Mouse (Mus musculus) CH12.LX (cell line): ENCODE results near the gene Macrod2. TPM values are rescaled to one million over a fixed set of nuclear protein-coding genes. Genes with fewer than 3 reads are reported as not detected.

Experiments
- DNase-seq: peaks from one replicate; pipeline ENCODE4 v3.0.0-alpha.2; 2013; ENCODE audit errors: extremely low read depth
- H3K27ac ChIP-seq: 2 replicates; pipeline ENCODE4 v1.5.1; 2012; ENCODE audit warnings: low read depth, mild to moderate bottlenecking, control low read depth, moderate library complexity; ENCODE audit not compliant: insufficient read depth
- H3K27me3 ChIP-seq: replicated peaks from 2 replicates; pipeline ENCODE3; 2012; ENCODE audit warnings: inconsistent platforms
- H3K36me3 ChIP-seq, 2 experiments: replicated peaks in 1 of 2; 2 replicates each; pipeline versions ENCODE3 to v1.6.1; 2012; ENCODE audit warnings: inconsistent platforms in 1 of 2, low read length in 1 of 2, mild to moderate bottlenecking in 1 of 2, mixed read lengths in 1 of 2, moderate library complexity in 1 of 2; ENCODE audit not compliant: control insufficient read depth in 1 of 2, insufficient read depth in 1 of 2
- H3K4me1 ChIP-seq, 2 experiments: 2 replicates each; pipeline ENCODE4 v1.6.1; 2012; ENCODE audit warnings: inconsistent platforms in 1 of 2, moderate library complexity in 1 of 2; ENCODE audit not compliant: insufficient read depth in 2 of 2, control insufficient read depth in 1 of 2
- H3K4me2 ChIP-seq: 2 replicates; pipeline ENCODE4 v1.6.1; 2012; ENCODE audit warnings: low read depth, mild to moderate bottlenecking, control low read depth; ENCODE audit not compliant: poor library complexity, insufficient read depth, severe bottlenecking
- H3K4me3 ChIP-seq, 3 experiments: fragments of 150-350 bp in 1 of 3; sonication (generic) in 1 of 3; replicated peaks in 1 of 3; 2 replicates each; pipeline versions ENCODE3 to v1.5.1; 2011 to 2012; ENCODE audit warnings: low read depth in 2 of 3, low read length in 2 of 3, mild to moderate bottlenecking in 2 of 3, moderate library complexity in 2 of 3, control low read depth in 1 of 3, improper control_type of control experiment in 1 of 3, inconsistent platforms in 1 of 3, mixed read lengths in 1 of 3; ENCODE audit not compliant: poor library complexity in 1 of 3
- H3K79me2 ChIP-seq: replicated peaks from 2 replicates; pipeline ENCODE4 v1.6.1; 2012; ENCODE audit warnings: mild to moderate bottlenecking, moderate library complexity; ENCODE audit not compliant: control insufficient read depth, poor library complexity, insufficient read depth, severe bottlenecking; ENCODE audit errors: extremely low read depth
- H3K9ac ChIP-seq: 2 replicates; pipeline ENCODE4 v1.6.1; 2012; ENCODE audit warnings: low read depth, mild to moderate bottlenecking, control low read depth, moderate library complexity; ENCODE audit not compliant: insufficient read depth
- H3K9me3 ChIP-seq: replicated peaks from 2 replicates; pipeline ENCODE3; 2012; ENCODE audit warnings: low read length, inconsistent platforms, mixed read lengths
- CHD1 ChIP-seq: IDR thresholded peaks from 2 replicates; pipeline ENCODE4 v1.6.1; 2012; ENCODE audit warnings: low read depth, low read length, improper control_type of control experiment, inconsistent platforms
- CTCF ChIP-seq, 2 experiments: IDR thresholded peaks in 1 of 2; conservative IDR thresholded peaks in 1 of 2; 2 replicates each; pipeline ENCODE4 v1.5.1; 2011 to 2012; ENCODE audit warnings: low read depth in 2 of 2, low read length in 2 of 2, improper control_type of control experiment in 1 of 2, inconsistent platforms in 1 of 2, mild to moderate bottlenecking in 1 of 2, moderate library complexity in 1 of 2
- E2F4 ChIP-seq: IDR thresholded peaks from 2 replicates; pipeline ENCODE4 v1.6.1; 2011; ENCODE audit warnings: low read depth, low read length, improper control_type of control experiment; ENCODE audit not compliant: insufficient replicate concordance
- ELF1 ChIP-seq: IDR thresholded peaks from 2 replicates; pipeline ENCODE4 v1.6.1; 2014; ENCODE audit warnings: low read depth, mild to moderate bottlenecking, inconsistent platforms, low read length, improper control_type of control experiment
- EP300 ChIP-seq: IDR thresholded peaks from 2 replicates; pipeline ENCODE4 v1.6.1; 2011; ENCODE audit warnings: low read length, improper control_type of control experiment
- GABPA ChIP-seq: IDR thresholded peaks from 2 replicates; pipeline ENCODE4 v1.6.1; 2012; ENCODE audit warnings: low read depth, low read length, improper control_type of control experiment, inconsistent platforms; ENCODE audit not compliant: insufficient replicate concordance
- JUND ChIP-seq: conservative IDR thresholded peaks from 2 replicates; pipeline ENCODE4 v1.6.1; 2011; ENCODE audit warnings: low read depth, low read length, improper control_type of control experiment
- MEF2A ChIP-seq: IDR thresholded peaks from 2 replicates; pipeline ENCODE4 v1.6.1; 2014; ENCODE audit warnings: low read depth, mild to moderate bottlenecking, inconsistent platforms, low read length, improper control_type of control experiment, borderline replicate concordance
- MXI1 ChIP-seq: IDR thresholded peaks from 2 replicates; pipeline ENCODE4 v1.6.1; 2011; ENCODE audit warnings: mild to moderate bottlenecking, low read depth, low read length, improper control_type of control experiment
- POLR2AphosphoS2 ChIP-seq: IDR thresholded peaks from 2 replicates; pipeline ENCODE4 v1.6.1; 2011; ENCODE audit warnings: low read depth, low read length, improper control_type of control experiment
- USF1 ChIP-seq: IDR thresholded peaks from 2 replicates; pipeline ENCODE4 v1.6.1; 2014; ENCODE audit warnings: low read depth, mild to moderate bottlenecking, inconsistent platforms, low read length, improper control_type of control experiment
- ZC3H11A ChIP-seq: IDR thresholded peaks from 2 replicates; pipeline ENCODE4 v1.6.1; 2012; ENCODE audit warnings: low read depth, mild to moderate bottlenecking, inconsistent platforms, low read length, improper control_type of control experiment
- ZKSCAN1 ChIP-seq: IDR thresholded peaks from 2 replicates; pipeline ENCODE4 v1.6.1; 2012; ENCODE audit warnings: low read depth, inconsistent platforms, low read length, improper control_type of control experiment, borderline replicate concordance
- ZNF384 ChIP-seq: IDR thresholded peaks from 2 replicates; pipeline ENCODE4 v1.6.1; 2012; ENCODE audit warnings: low read depth, low read length, improper control_type of control experiment, inconsistent platforms
- dilution Hi-C: fragments of 300-500 bp; cut with MboI; formaldehyde crosslinking; loops from 2 replicates; pipeline ENCODE4 v1.14.3; 2020; ENCODE audit warnings: low sequenced_read_pairs; ENCODE audit not compliant: extremely low pct_unique_long_range_greater_than_20kb, extremely low pct_ligation_motif_present
- in situ Hi-C: fragments of 300-500 bp; cut with MboI; formaldehyde crosslinking; loops from 3 replicates; pipeline ENCODE4 v1.14.3; 2019; ENCODE audit warnings: low sequenced_read_pairs, low pct_ligation_motif_present, low pct_unique_long_range_greater_than_20kb, mixed read lengths
- polyA plus RNA-seq: library from polyadenylated mRNA; unstranded; fragments of >175 nt; gene quantifications from 2 replicates; pipeline ENCODE4 v1.2.1, GENCODE M21; 2012; ENCODE audit warnings: low read depth; ENCODE audit not compliant: insufficient read length
- total RNA-seq, 2 experiments: library from RNA; depleted of rRNA; stranded (reverse); fragments of 300-350 nt in 1 of 2; fragments of >200 nt in 1 of 2; gene quantifications; 2 replicates each; pipeline ENCODE4 v1.2.3; 2012 to 2014

The Macrod2 gene
- total and polyA plus RNA-seq, 3 experiments: not detected

DNA sequence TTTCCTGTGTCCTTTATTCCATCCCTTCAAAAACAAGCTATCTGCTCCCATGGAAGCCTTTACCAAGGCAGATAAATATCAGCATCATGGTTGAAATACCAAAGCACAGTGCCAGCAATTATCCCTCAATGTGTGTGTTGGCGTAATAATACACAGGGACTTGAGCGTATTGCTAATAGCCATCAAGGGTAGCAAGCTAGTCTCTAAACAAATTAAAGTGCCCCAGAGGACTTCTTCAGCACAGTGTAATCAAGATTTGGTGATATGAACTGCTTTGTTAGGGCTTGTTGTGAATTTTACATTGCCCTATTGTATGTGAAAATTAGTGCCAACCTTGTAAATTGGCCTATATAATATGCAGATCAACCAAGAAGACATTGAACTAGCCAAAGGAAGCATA is 201.8 kb downstream of the Macrod2 start:
- in situ Hi-C loops: no loop called here
- dilution Hi-C loops: no loop called here

DNA sequence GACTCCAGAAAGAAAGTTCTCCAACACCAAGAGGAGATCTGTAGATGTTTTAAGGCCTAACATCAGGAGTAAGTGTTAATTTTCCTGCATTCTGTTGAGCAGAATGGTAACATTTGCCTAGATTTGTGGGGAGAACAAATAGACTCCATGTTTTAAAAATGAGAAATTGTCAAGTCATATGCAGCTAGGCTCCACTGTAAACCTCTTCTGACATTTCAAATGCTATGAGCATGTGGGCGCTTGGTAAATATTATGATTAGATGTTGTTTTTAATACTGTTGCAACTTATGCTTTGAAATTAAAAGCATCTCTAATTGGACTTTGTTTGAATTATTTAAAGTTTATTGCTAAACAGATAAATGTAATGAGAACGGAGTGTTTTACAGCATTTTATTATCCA is 220.3 kb downstream of the Macrod2 start:
- no peak overlapping the region for H3K9ac ChIP-seq
- TF ChIP-seq ZKSCAN1: no peak
- no peak for TF ChIP-seq ZNF384
- TF ChIP-seq E2F4: no peak
- TF ChIP-seq CTCF (conservative IDR thresholded peaks at IDR 0.05 in 1 of 2, IDR thresholded peaks at IDR 0.05 in 1 of 2; ENCODE audit: low read depth in 2 of 2, low read length in 2 of 2): no peak
- no peak for TF ChIP-seq POLR2AphosphoS2
- no peak for TF ChIP-seq ZC3H11A
- H3K36me3 ChIP-seq: no peaks in the 10 kb centered on the region
- DNase-seq: no peak
- in situ Hi-C loops: no loop called here
- dilution Hi-C loops: no loop called here
- H3K4me1 ChIP-seq: no peaks in the 10 kb centered on the region
- peaks cover 5% of the 10 kb centered on the region for H3K27me3 ChIP-seq
- H3K4me2 ChIP-seq: no peak overlapping the region
- H3K4me3 ChIP-seq: no peak overlapping the region
- H3K79me2 ChIP-seq: no peaks in the 10 kb centered on the region
- no peaks in the 10 kb centered on the region for H3K9me3 ChIP-seq
- H3K27ac ChIP-seq: no peak overlapping the region

More for the DNA sequence above, 201.8 kb downstream of the Macrod2 start:
- Histone ChIP-seq H3K27ac (no peak overlapping the region), H3K79me2 (no peaks in the 10 kb centered on the region), H3K4me2 (no peak overlapping the region), H3K36me3 (no peaks in the 10 kb centered on the region), H3K9me3 (no peaks in the 10 kb centered on the region), H3K4me3 (no peak overlapping the region), H3K9ac (no peak overlapping the region), H3K4me1 (no peaks in the 10 kb centered on the region), H3K27me3 (peaks cover 4% of the 10 kb centered on the region)
- no peak for TF ChIP-seq GABPA
- no peak for TF ChIP-seq USF1
- TF ChIP-seq ELF1: no peak
- TF ChIP-seq CTCF (conservative IDR thresholded peaks at IDR 0.05 in 1 of 2, IDR thresholded peaks at IDR 0.05 in 1 of 2; ENCODE audit: low read depth in 2 of 2, low read length in 2 of 2): no peak
- TF ChIP-seq EP300: no peak
- no peak for TF ChIP-seq MEF2A
- TF ChIP-seq MXI1: no peak
- no peak for TF ChIP-seq CHD1
- TF ChIP-seq ZKSCAN1: no peak
- TF ChIP-seq JUND: no peak
- DNase-seq: no peak
